Mouse (Mus musculus) thymus, adult 2 months (tissue): Measurements from ENCODE around the gene Trim41. TPM values are rescaled to one million over a fixed set of nuclear protein-coding genes. Genes with fewer than 3 reads are reported as not detected.

Source experiments
- DNase-seq: peaks from one replicate; pipeline ENCODE4 v3.0.0; 2021
- H3K27ac ChIP-seq: fragments of 200-500 bp; 2 replicates; pipeline ENCODE4 v1.5.1; 2012; ENCODE audit warnings: low read length, control low read depth; ENCODE audit not compliant: control insufficient read depth, insufficient read depth
- H3K27me3 ChIP-seq: fragments of 200-500 bp; 2 replicates; pipeline ENCODE4 v1.6.1; 2012; ENCODE audit warnings: mild to moderate bottlenecking, low read length, moderate library complexity, mixed read lengths; ENCODE audit not compliant: control insufficient read depth, insufficient read depth
- H3K36me3 ChIP-seq: fragments of 200-500 bp; 2 replicates; pipeline ENCODE4 v1.6.1; 2012; ENCODE audit warnings: mild to moderate bottlenecking, low read length, moderate library complexity; ENCODE audit not compliant: control insufficient read depth, insufficient read depth
- H3K4me1 ChIP-seq: fragments of 200-500 bp; replicated peaks from 2 replicates; pipeline ENCODE4 v1.6.1; 2012; ENCODE audit warnings: low read length; ENCODE audit not compliant: control insufficient read depth, insufficient read depth
- H3K4me3 ChIP-seq: fragments of 200-500 bp; 2 replicates; pipeline ENCODE4 v1.5.1; 2012; ENCODE audit warnings: mild to moderate bottlenecking, low read length, control low read depth, moderate library complexity; ENCODE audit not compliant: control insufficient read depth, insufficient read depth
- CTCF ChIP-seq: fragments of 200-500 bp; IDR thresholded peaks from 2 replicates; pipeline ENCODE4 v1.5.1; 2012; ENCODE audit warnings: mild to moderate bottlenecking, control low read depth, low read length, moderate library complexity, borderline replicate concordance; ENCODE audit not compliant: control insufficient read depth, poor library complexity, insufficient read depth; ENCODE audit errors: extremely low read depth
- POLR2A ChIP-seq: fragments of 200-500 bp; IDR thresholded peaks from 2 replicates; pipeline ENCODE4 v1.6.1; 2012; ENCODE audit warnings: mild to moderate bottlenecking, low read length, control low read depth, moderate library complexity; ENCODE audit not compliant: control insufficient read depth, poor library complexity, insufficient read depth; ENCODE audit errors: extremely low read depth
- WGBS: fragments of 180-500 bp; shearing (Covaris S2); methylation state at CpG from one replicate; pipeline ENCODE4 v1.1.7; 2018; 5-methylcytosine and 5-hydroxymethylcytosine counted together
- polyA plus RNA-seq: library from polyadenylated mRNA; depleted of rRNA; stranded (reverse); fragments of >200 nt; gene quantifications from 2 replicates; pipeline ENCODE4 v1.2.3, GENCODE M21; 2012

Trim41 gene
- polyA plus RNA-seq, 1 experiment: 41.7 TPM

GRCm38 (mm10) chr11:48817794-48818193, 641 bp upstream of the Trim41 start:
- Histone ChIP-seq H3K27me3 (no peaks in the 10 kb centered on the region), H3K36me3 (no peaks in the 10 kb centered on the region), H3K4me1 (peaks cover 10% of the 10 kb centered on the region), H3K4me3 (peak overlapping the region; percentile 78), H3K27ac (no peak overlapping the region)
- DNase-seq: no peak
- TF ChIP-seq CTCF (no peak), POLR2A (no peak)
- WGBS: 3% methylated on average over 9 of the region's 9 CpGs

DNA sequence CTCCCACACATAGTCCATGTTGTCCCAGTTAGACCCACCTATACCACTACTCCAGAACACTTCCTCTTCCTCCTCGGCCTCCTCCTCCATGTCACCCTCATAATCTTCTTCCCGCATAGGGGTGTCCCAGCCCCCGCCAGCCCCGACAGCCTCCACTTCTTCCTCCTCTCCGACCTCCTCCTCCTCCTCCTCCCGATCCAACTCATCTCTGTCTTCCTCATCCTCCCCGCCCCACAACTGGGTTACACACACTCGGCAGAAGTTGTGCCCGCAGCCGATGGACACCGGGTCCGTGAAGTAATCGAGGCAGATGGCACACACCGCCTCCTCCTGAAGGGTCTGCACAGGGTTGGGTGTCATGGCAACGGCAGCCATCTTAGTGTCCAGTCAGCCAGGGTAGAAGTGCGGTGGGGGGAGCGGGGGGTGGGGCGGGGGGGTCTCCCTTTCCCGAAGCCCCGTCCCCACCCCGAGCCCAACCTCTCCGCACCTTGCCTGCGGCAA, 822 bp downstream of the Trim41 start:
- Histone ChIP-seq H3K27me3 (no peaks in the 10 kb centered on the region), H3K27ac (no peak overlapping the region), H3K4me1 (peaks cover 10% of the 10 kb centered on the region), H3K36me3 (peaks cover 10% of the 10 kb centered on the region), H3K4me3 (peak overlapping the region; percentile 77)
- TF ChIP-seq CTCF (no peak), POLR2A (no peak)
- WGBS: 1% methylated on average over 23 of the region's 23 CpGs
- DNase-seq: no peak

GRCm38 (mm10) chr11:48815851-48816250, 1.3 kb downstream of the Trim41 start:
- Histone ChIP-seq H3K27me3 (no peaks in the 10 kb centered on the region), H3K27ac (no peak overlapping the region), H3K36me3 (peaks cover 15% of the 10 kb centered on the region), H3K4me3 (peak overlapping the region; percentile 77), H3K4me1 (peaks cover 10% of the 10 kb centered on the region)
- WGBS: 66% methylated on average over 16 of the region's 16 CpGs
- peak; percentile 11 for DNase-seq
- no peak for TF ChIP-seq CTCF
- no peak for TF ChIP-seq POLR2A

DNA sequence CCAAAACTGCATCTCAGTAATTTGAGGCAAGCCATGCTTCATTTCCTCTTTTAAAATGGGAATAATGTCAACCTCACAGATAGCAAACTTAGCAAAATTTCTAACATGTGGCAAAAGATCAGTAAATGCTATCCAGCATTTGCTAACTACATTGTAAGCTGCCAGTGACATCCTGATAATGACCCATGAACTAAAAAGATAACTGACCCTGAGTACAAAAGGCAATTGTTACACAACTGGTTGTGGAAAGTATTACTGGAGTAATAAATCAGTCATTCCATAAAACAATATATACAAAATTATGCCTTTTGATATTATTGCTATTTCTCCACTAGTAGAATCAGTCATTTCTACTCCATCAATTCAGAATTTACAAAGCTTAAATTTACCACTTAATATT, 3.4 kb downstream of the Trim41 start:
- no peak for TF ChIP-seq CTCF
- TF ChIP-seq POLR2A: no peak
- peaks cover 10% of the 10 kb centered on the region for H3K4me1 ChIP-seq
- no peak for DNase-seq
- H3K36me3 ChIP-seq: peaks cover 28% of the 10 kb centered on the region
- H3K4me3 ChIP-seq: no peak overlapping the region
- no peaks in the 10 kb centered on the region for H3K27me3 ChIP-seq
- H3K27ac ChIP-seq: no peak overlapping the region

- Histone ChIP-seq H3K36me3 (peaks cover 64% of the 10 kb centered on the region), H3K27ac (no peak overlapping the region), H3K4me3 (no peak overlapping the region), H3K27me3 (no peaks in the 10 kb centered on the region), H3K4me1 (no peaks in the 10 kb centered on the region)
- TF ChIP-seq CTCF (no peak), POLR2A (no peak)
- DNase-seq: no peak
- WGBS: 78% methylated on average over 2 of the region's 2 CpGs
Observed at GRCm38 (mm10) chr11:48810142-48810541, 7.0 kb downstream of the Trim41 start.

GRCm38 (mm10) chr11:48809434-48809830, 7.7 kb downstream of the Trim41 start:
- Histone ChIP-seq H3K4me1 (no peaks in the 10 kb centered on the region), H3K27ac (no peak overlapping the region), H3K36me3 (peaks cover 71% of the 10 kb centered on the region), H3K27me3 (no peaks in the 10 kb centered on the region), H3K4me3 (no peak overlapping the region)
- TF ChIP-seq POLR2A: no peak
- 93% methylated on average over 4 of the region's 4 CpGs for WGBS
- DNase-seq: no peak

- TF ChIP-seq POLR2A (no peak), CTCF (no peak)
- no peak for DNase-seq
- H3K27ac ChIP-seq: no peak overlapping the region
- no peaks in the 10 kb centered on the region for H3K4me1 ChIP-seq
- peaks cover 77% of the 10 kb centered on the region for H3K36me3 ChIP-seq
- no peaks in the 10 kb centered on the region for H3K27me3 ChIP-seq
- 92% methylated on average over 16 of the region's 16 CpGs for WGBS
- no peak overlapping the region for H3K4me3 ChIP-seq
Observed at GRCm38 (mm10) chr11:48808737-48809433, 8.3 kb downstream of the Trim41 start.
